Mouse (Mus musculus): ENCODE data around the gene Vmn1r177. TPM values are rescaled to one million over a fixed set of nuclear protein-coding genes. Genes with fewer than 3 reads are reported as not detected.
"Not testable (repeated sequence)": the region's sequence is repeated elsewhere in the genome, so short reads cannot be mapped to it uniquely, and the experiment has no call there.

The Vmn1r177 gene
- not detected in 2 replicates for polyA plus RNA-seq (2014; fragmentation: Nextera tagmentation; extraction: Ambion mirVana)

DNA sequence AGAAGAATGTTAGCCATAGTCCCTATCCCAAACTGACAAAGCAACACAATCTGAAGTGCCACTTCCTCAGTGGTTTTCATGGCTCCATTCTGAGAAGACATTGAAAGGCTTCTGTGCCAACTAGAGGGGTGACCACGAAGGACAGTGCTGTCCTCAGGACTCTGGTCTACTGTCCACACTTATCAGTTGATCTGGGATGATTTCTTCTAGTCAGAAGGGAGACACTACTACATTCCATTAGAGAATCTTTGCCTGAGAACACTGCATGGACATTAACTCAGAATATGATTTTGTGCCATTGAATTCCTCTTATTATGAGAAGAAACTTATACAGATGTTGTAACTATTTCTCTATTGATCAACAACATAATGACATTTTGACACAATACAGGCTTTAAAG, at the start of gene Vmn1r177:
Gene Vmn1r177, minus strand, starts transcription at position 101 of the 400 bp plus-strand sequence.
- H3K4me3 ChIP-seq (ENCODE audit: low read length) = not testable (repeated sequence)
- WGBS = 12% methylated on average over 1 of the region's 1 CpGs

DNA sequence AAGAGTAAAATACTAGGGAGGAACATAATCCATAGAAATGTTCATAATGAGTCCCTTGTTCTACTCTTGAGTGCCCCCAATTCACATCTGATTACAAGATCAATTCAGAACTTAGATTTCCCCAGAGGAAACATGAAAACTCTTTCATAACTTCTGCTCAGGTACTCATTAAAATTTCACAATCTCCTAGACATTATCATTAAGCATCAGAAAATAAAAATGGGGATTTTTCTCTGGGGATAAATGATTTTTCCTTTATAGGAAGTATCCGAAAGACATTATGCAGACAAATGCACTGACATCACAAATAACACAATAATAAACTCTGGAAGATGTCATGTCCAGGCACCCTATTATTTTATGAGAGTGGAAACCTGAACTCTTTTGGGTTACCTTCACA, 25.5 kb upstream of the Vmn1r177 start, which contains the start of gene Vmn1r178:
Gene Vmn1r178, plus strand, starts transcription at position 301 of the 400 bp plus-strand sequence.
- WGBS = 90% methylated on average over 1 of the region's 1 CpGs
- Histone ChIP-seq H3K4me3 (ENCODE audit: low read length) (no peak within 1 kb of the TSS), H3K36me3 (ENCODE audit: control insufficient read depth, insufficient read depth, low read length) (no peaks in the 10 kb centered on the region), H3K4me2 (replicated peaks; ENCODE audit: low read depth, low read length) (no peak within 1 kb of the TSS), H3K27me3 (ENCODE audit: control insufficient read depth, insufficient read depth, low read length) (no peaks in the 10 kb centered on the region), H3K4me1 (ENCODE audit: control insufficient read depth, insufficient read depth, low read length) (no peaks in the 10 kb centered on the region), H3K9me3 (ENCODE audit: control insufficient read depth, low read length) (0 out of 2 replicates have a peak, but pooled peaks cover 5% of the 10 kb centered on the region), H3K27ac (ENCODE audit: low read depth, low read length) (no peak within 1 kb of the TSS), H3K9ac (ENCODE audit: low read depth, low read length) (no peak within 1 kb of the TSS)
- ATAC-seq (ENCODE audit: low FRiP score, low TSS enrichment) = no peak

More for the DNA sequence above, at the start of gene Vmn1r177:
- not testable (repeated sequence) for ATAC-seq (ENCODE audit: low FRiP score, low TSS enrichment); H3K4me1 ChIP-seq (ENCODE audit: control insufficient read depth, insufficient read depth, low read length); H3K4me2 ChIP-seq (replicated peaks; ENCODE audit: low read depth, low read length); H3K36me3 ChIP-seq (ENCODE audit: control insufficient read depth, insufficient read depth, low read length); H3K27me3 ChIP-seq (ENCODE audit: control insufficient read depth, insufficient read depth, low read length); H3K27ac ChIP-seq (ENCODE audit: low read depth, low read length); H3K9ac ChIP-seq (ENCODE audit: low read depth, low read length); H3K9me3 ChIP-seq (ENCODE audit: control insufficient read depth, low read length)

DNA sequence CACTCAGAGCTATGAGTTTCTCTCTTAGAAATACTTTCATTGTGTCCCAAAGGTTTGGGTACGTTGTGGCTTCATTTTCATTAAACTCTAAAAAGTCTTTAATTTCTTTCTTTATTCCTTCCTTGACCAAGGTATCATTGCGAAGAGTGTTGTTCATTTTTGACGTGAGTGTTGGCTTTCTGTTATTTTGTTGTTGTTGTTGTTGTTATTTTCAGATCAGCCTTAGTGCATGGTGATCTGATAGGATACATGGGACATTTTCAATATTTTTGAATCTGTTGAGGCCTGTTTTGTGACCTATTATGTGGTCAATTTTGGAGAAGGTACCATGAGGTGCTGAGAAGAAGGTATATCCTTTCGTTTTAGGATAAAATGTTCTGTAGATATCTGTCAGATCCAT, 10.7 kb upstream of the Vmn1r177 start:
- not testable (repeated sequence) for H3K4me2 ChIP-seq (replicated peaks; ENCODE audit: low read depth, low read length); H3K27ac ChIP-seq (ENCODE audit: low read depth, low read length); H3K4me3 ChIP-seq (ENCODE audit: low read length); H3K4me1 ChIP-seq (ENCODE audit: control insufficient read depth, insufficient read depth, low read length); H3K36me3 ChIP-seq (ENCODE audit: control insufficient read depth, insufficient read depth, low read length); H3K27me3 ChIP-seq (ENCODE audit: control insufficient read depth, insufficient read depth, low read length); H3K9ac ChIP-seq (ENCODE audit: low read depth, low read length); H3K9me3 ChIP-seq (ENCODE audit: control insufficient read depth, low read length); ATAC-seq (ENCODE audit: low FRiP score, low TSS enrichment)
- WGBS = 64% methylated on average over 3 of the region's 4 CpGs

DNA sequence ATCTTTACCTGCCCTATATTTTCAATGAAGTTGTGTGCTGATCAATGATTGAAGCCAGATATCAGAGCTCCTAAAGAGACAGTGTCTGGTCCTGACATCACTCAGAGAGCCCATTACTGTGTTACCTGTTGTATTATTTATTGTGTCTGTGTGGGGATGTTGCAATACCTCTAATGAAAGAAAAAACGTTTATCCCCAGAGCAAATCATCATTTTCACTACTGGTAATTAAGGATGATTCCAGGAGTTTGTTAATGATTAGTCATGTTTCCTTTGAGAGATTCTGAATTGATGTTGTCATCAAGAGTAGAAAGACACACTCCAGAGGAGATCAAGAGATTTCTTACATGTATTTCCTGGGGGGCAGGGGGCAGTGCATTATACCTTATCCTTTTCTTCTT, 29.0 kb downstream of the Vmn1r177 start, which contains the start of gene Vmn1r176:
Gene Vmn1r176, minus strand, starts transcription at position 101 of the 400 bp plus-strand sequence.
- not testable (repeated sequence) for H3K36me3 ChIP-seq (ENCODE audit: control insufficient read depth, insufficient read depth, low read length); H3K9ac ChIP-seq (ENCODE audit: low read depth, low read length); H3K4me3 ChIP-seq (ENCODE audit: low read length); H3K4me2 ChIP-seq (replicated peaks; ENCODE audit: low read depth, low read length); H3K27ac ChIP-seq (ENCODE audit: low read depth, low read length); H3K4me1 ChIP-seq (ENCODE audit: control insufficient read depth, insufficient read depth, low read length); ATAC-seq (ENCODE audit: low FRiP score, low TSS enrichment); H3K9me3 ChIP-seq (ENCODE audit: control insufficient read depth, low read length); H3K27me3 ChIP-seq (ENCODE audit: control insufficient read depth, insufficient read depth, low read length)
- WGBS = no CpG with 5 or more reads among the region's 1 CpGs

Other genes with a start within 250 kb of the Vmn1r177 start
- gene Vmn1r171, start 235.7 kb downstream of the Vmn1r177 start, polyA plus RNA-seq (2014; fragmentation: Nextera tagmentation; extraction: Ambion mirVana) = not detected in 2 replicates
- gene Vmn1r172, start 208.1 kb downstream of the Vmn1r177 start, polyA plus RNA-seq (2014; fragmentation: Nextera tagmentation; extraction: Ambion mirVana) = not detected in 2 replicates
- not detected in 2 replicates for gene Vmn1r173, start 165.7 kb downstream of the Vmn1r177 start, polyA plus RNA-seq (2014; fragmentation: Nextera tagmentation; extraction: Ambion mirVana)
- gene Vmn1r174, start 114.2 kb downstream of the Vmn1r177 start, polyA plus RNA-seq (2014; fragmentation: Nextera tagmentation; extraction: Ambion mirVana) = not detected in 2 replicates
- not detected in 2 replicates for gene Vmn1r175, start 55.8 kb downstream of the Vmn1r177 start, polyA plus RNA-seq (2014; fragmentation: Nextera tagmentation; extraction: Ambion mirVana)
- gene Vmn1r176, start 29.1 kb downstream of the Vmn1r177 start, polyA plus RNA-seq (2014; fragmentation: Nextera tagmentation; extraction: Ambion mirVana) = not detected in 2 replicates
- not detected in 2 replicates for gene Vmn1r178, start 25.6 kb upstream of the Vmn1r177 start, polyA plus RNA-seq (2014; fragmentation: Nextera tagmentation; extraction: Ambion mirVana)
- not detected in 2 replicates for gene Vmn1r179, start 60.5 kb upstream of the Vmn1r177 start, polyA plus RNA-seq (2014; fragmentation: Nextera tagmentation; extraction: Ambion mirVana)
- gene Vmn1r180, start 84.2 kb upstream of the Vmn1r177 start, polyA plus RNA-seq (2014; fragmentation: Nextera tagmentation; extraction: Ambion mirVana) = not detected in 2 replicates
- not detected in 2 replicates for gene Vmn1r181, start 108.2 kb upstream of the Vmn1r177 start, polyA plus RNA-seq (2014; fragmentation: Nextera tagmentation; extraction: Ambion mirVana)
- gene V1rd19, start 135.2 kb upstream of the Vmn1r177 start, polyA plus RNA-seq (2014; fragmentation: Nextera tagmentation; extraction: Ambion mirVana) = not detected in 2 replicates
- not detected in 2 replicates for gene Vmn1r183, start 186.8 kb upstream of the Vmn1r177 start, polyA plus RNA-seq (2014; fragmentation: Nextera tagmentation; extraction: Ambion mirVana)
- gene Zfp180, start 215.5 kb upstream of the Vmn1r177 start, polyA plus RNA-seq (2014; fragmentation: Nextera tagmentation; extraction: Ambion mirVana) = 17.1 and 24.5 TPM in 2 replicates
- gene Zfp112, start 245.9 kb upstream of the Vmn1r177 start, polyA plus RNA-seq (2014; fragmentation: Nextera tagmentation; extraction: Ambion mirVana) = 4.0 and 5.3 TPM in 2 replicates

Data from kidney, embryonic 14.5 days (tissue).